Mouse (Mus musculus) limb, embryonic 10.5 days (tissue): ENCODE data around the gene Schip1. TPM values are rescaled to one million over a fixed set of nuclear protein-coding genes. Genes with fewer than 3 reads are reported as not detected.

Experiments used
- DNase-seq: peaks from one replicate; pipeline ENCODE4 v3.0.0-alpha.2; 2017; ENCODE audit warnings: low spot score
- H3K27ac ChIP-seq: fragments of 300-500 bp; sonication (generic); 2 replicates; pipeline ENCODE4 v1.5.1; 2016; ENCODE audit warnings: mild to moderate bottlenecking
- H3K27me3 ChIP-seq: fragments of 300-500 bp; sonication (generic); 2 replicates; pipeline ENCODE4 v1.6.1; 2016; ENCODE audit warnings: low read depth, mild to moderate bottlenecking; ENCODE audit not compliant: poor library complexity, severe bottlenecking
- H3K36me3 ChIP-seq: fragments of 300-500 bp; sonication (generic); 2 replicates; pipeline ENCODE4 v1.6.1; 2016; ENCODE audit warnings: mild to moderate bottlenecking, moderate library complexity
- H3K4me1 ChIP-seq: fragments of 300-500 bp; sonication (generic); 2 replicates; pipeline ENCODE4 v1.6.1; 2016
- H3K4me3 ChIP-seq: fragments of 300-500 bp; sonication (generic); 2 replicates; pipeline ENCODE4 v1.5.1; 2016; ENCODE audit warnings: mild to moderate bottlenecking, moderate library complexity
- H3K9me3 ChIP-seq: fragments of 300-500 bp; sonication (generic); replicated peaks from 2 replicates; pipeline ENCODE4 v1.6.1; 2016; ENCODE audit warnings: mild to moderate bottlenecking
- WGBS: fragments of 180-500 bp; shearing (Covaris S2); methylation state at CpG from one replicate; pipeline ENCODE4 v1.1.7; 2016; 5-methylcytosine and 5-hydroxymethylcytosine counted together
- polyA plus RNA-seq: library from polyadenylated mRNA; unstranded; fragments of >200 nt; fragmentation: Nextera tagmentation; extraction: Ambion mirVana; gene quantifications from 2 replicates; pipeline ENCODE4 v1.2.1, GENCODE M21; 2016

The Schip1 gene
- polyA plus RNA-seq, 1 experiment from 2014 or later, result 28.9 TPM

- 85% methylated on average over 2 of the region's 2 CpGs for WGBS
- Histone ChIP-seq H3K4me1 (no peaks in the 10 kb centered on the region), H3K27me3 (no peaks in the 10 kb centered on the region), H3K27ac (no peak overlapping the region), H3K36me3 (no peaks in the 10 kb centered on the region), H3K9me3 (no peaks in the 10 kb centered on the region), H3K4me3 (no peak overlapping the region)
- DNase-seq, result no peak
Measured at GRCm38 (mm10) chr3:68250589-68250988, 186.0 kb downstream of the Schip1 start.

- Histone ChIP-seq H3K9me3 (no peaks in the 10 kb centered on the region), H3K27me3 (no peaks in the 10 kb centered on the region), H3K36me3 (no peaks in the 10 kb centered on the region), H3K27ac (no peak overlapping the region), H3K4me3 (no peak overlapping the region), H3K4me1 (no peaks in the 10 kb centered on the region)
- DNase-seq, result no peak
- 78% methylated on average over 1 of the region's 1 CpGs for whole genome bisulfite sequencing
Measured at GRCm38 (mm10) chr3:68252335-68252734, 187.7 kb downstream of the Schip1 start.

- WGBS, result 75% methylated on average over 6 of the region's 6 CpGs
- H3K4me1 ChIP-seq, result no peaks in the 10 kb centered on the region
- DNase-seq, result no peak
- H3K36me3 ChIP-seq, result no peaks in the 10 kb centered on the region
- no peak overlapping the region for H3K4me3 ChIP-seq
- H3K27me3 ChIP-seq, result no peaks in the 10 kb centered on the region
- H3K27ac ChIP-seq, result no peak overlapping the region
- H3K9me3 ChIP-seq, result no peaks in the 10 kb centered on the region
Measured at GRCm38 (mm10) chr3:68262304-68262703, 197.7 kb downstream of the Schip1 start.

DNA sequence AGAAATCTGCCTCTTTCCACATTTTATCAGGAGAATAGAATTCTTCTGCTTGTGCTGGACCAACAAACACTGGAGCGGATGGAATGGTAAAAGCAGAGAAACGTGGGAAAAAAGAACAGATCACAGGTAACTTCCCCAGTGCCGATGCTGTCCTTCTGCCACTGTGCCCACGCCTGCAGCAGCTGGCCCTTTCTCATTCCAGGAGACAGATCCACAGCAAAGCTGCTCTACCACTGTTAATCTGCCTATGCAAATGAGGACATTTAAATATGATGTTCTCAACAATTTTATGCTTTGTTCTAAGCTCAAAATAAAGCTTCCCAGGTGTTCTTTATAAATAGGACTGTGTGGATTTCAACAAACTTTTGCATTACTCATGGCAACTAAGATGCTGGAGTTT is 203.3 kb downstream of the Schip1 start:
- no peak for DNase-seq
- Histone ChIP-seq H3K27ac (no peak overlapping the region), H3K27me3 (no peaks in the 10 kb centered on the region), H3K36me3 (no peaks in the 10 kb centered on the region), H3K4me1 (no peaks in the 10 kb centered on the region), H3K9me3 (no peaks in the 10 kb centered on the region), H3K4me3 (no peak overlapping the region)
- WGBS, result 87% methylated on average over 4 of the region's 4 CpGs

DNA sequence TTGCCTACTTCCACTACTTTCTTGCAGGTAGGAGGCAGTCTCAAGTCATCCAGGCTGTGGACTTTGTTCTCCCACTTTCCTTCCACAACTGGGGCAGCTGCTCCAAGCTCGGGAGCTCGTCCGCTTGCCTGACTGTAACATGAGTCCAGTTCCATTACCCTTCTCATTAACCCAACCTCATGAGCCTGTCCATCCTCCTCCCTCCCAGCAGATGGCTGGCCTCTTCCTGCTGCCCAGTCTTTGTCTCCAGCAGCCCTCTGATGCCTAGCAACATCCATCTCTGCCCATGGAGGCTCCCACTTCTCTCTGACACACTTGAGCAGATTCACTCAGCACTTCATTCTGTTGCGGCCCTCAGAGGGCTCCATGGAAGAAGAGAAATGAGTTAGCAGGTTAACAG is 204.6 kb downstream of the Schip1 start:
- Histone ChIP-seq H3K9me3 (no peaks in the 10 kb centered on the region), H3K36me3 (no peaks in the 10 kb centered on the region), H3K27me3 (no peaks in the 10 kb centered on the region), H3K4me3 (no peak overlapping the region), H3K27ac (no peak overlapping the region), H3K4me1 (no peaks in the 10 kb centered on the region)
- WGBS, result 71% methylated on average over 4 of the region's 4 CpGs
- DNase-seq, result no peak

DNA sequence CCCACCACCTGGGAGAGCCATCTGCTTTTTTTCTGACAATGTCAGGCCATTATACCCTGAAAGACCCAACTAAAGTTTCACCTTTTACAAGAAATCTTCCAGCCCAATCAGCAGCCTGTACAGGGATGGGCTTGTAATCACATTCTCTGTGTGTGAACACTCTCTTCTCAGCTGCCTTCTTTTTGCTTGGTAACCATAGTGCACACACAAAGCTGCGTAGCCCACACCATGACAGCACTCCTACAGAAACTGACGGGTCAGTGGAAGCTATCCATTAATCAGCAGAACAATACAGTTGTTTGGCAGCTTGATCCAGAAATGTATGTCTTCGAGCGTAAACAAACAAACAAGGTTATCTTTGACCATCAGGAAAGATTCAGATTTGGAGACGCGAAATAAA is 205.6 kb downstream of the Schip1 start:
- Histone ChIP-seq H3K27ac (no peak overlapping the region), H3K9me3 (no peaks in the 10 kb centered on the region), H3K4me3 (no peak overlapping the region), H3K4me1 (no peaks in the 10 kb centered on the region), H3K27me3 (no peaks in the 10 kb centered on the region), H3K36me3 (no peaks in the 10 kb centered on the region)
- 91% methylated on average over 6 of the region's 6 CpGs for WGBS
- DNase-seq, result no peak

- Histone ChIP-seq H3K27ac (no peak overlapping the region), H3K4me3 (no peak overlapping the region), H3K36me3 (no peaks in the 10 kb centered on the region), H3K27me3 (no peaks in the 10 kb centered on the region), H3K9me3 (no peaks in the 10 kb centered on the region), H3K4me1 (no peaks in the 10 kb centered on the region)
- WGBS, result 59% methylated on average over 3 of the region's 3 CpGs
- DNase-seq, result no peak
Measured at GRCm38 (mm10) chr3:68271457-68271856, 206.9 kb downstream of the Schip1 start.

- H3K27ac ChIP-seq, result no peak overlapping the region
- no peak for DNase-seq
- no peaks in the 10 kb centered on the region for H3K27me3 ChIP-seq
- H3K4me3 ChIP-seq, result no peak overlapping the region
- no peaks in the 10 kb centered on the region for H3K4me1 ChIP-seq
- no peaks in the 10 kb centered on the region for H3K9me3 ChIP-seq
- 87% methylated on average over 3 of the region's 3 CpGs for WGBS
- H3K36me3 ChIP-seq, result no peaks in the 10 kb centered on the region
Measured at GRCm38 (mm10) chr3:68271881-68272280, 207.3 kb downstream of the Schip1 start.

DNA sequence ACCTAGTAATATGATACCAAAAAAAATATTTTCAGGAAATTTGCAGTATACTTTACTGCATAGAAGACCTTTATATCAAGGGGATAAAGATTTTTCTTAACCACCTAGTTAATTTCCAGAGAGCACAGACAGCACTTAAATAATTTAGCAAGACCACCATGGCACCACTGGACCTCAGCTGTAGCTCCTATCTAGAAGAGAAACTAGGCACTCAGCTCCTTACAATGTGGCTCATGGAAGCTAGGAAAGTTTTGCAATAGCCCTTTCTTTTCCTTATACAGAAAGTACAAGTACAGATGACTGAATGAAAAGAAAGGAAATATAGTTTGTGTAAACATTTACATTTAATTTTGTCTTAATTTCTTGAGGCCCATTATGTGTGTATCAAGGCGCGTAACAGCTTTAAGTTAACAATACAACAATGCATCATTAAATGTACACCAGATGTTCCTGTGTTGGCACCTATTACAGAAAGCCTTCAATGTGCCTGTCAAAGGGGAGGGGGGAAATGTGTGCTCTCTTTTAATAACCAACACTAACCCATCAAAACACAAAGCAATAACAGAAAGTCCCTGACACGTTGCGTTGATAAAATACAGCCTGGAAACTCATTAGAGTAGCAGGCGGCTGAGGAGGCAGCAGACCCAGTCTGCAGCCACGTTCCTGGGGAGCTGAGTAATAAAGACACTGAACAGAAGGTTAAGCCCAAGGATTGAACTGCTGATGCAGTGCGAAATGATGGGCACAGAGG is 218.4 kb downstream of the Schip1 start:
- Histone ChIP-seq H3K36me3 (no peaks in the 10 kb centered on the region), H3K27me3 (no peaks in the 10 kb centered on the region), H3K9me3 (no peaks in the 10 kb centered on the region), H3K4me3 (0 out of 2 replicates have a peak overlapping the region, but pooled peaks have one; percentile 6), H3K4me1 (peaks cover 23% of the 10 kb centered on the region), H3K27ac (0 out of 2 replicates have a peak overlapping the region, but pooled peaks have one; percentile 3)
- WGBS, result 29% methylated on average over 7 of the region's 7 CpGs
- DNase-seq, result peak; percentile 37

- H3K36me3 ChIP-seq, result no peaks in the 10 kb centered on the region
- no peaks in the 10 kb centered on the region for H3K9me3 ChIP-seq
- 35% methylated on average over 10 of the region's 10 CpGs for WGBS
Measured at GRCm38 (mm10) chr3:68283595-68283991, 219.0 kb downstream of the Schip1 start.

GRCm38 (mm10) chr3:68284500-68284899 is 219.9 kb downstream of the Schip1 start:
- H3K27ac ChIP-seq, result no peak overlapping the region
- H3K36me3 ChIP-seq, result no peaks in the 10 kb centered on the region
- no peaks in the 10 kb centered on the region for H3K27me3 ChIP-seq
- peaks cover 23% of the 10 kb centered on the region for H3K4me1 ChIP-seq
- 84% methylated on average over 2 of the region's 2 CpGs for WGBS
- H3K4me3 ChIP-seq, result no peak overlapping the region
- no peak for DNase-seq
- H3K9me3 ChIP-seq, result no peaks in the 10 kb centered on the region

More at GRCm38 (mm10) chr3:68283595-68283991, 219.0 kb downstream of the Schip1 start:
- Histone ChIP-seq H3K27me3 (no peaks in the 10 kb centered on the region), H3K4me1 (peaks cover 23% of the 10 kb centered on the region), H3K4me3 (0 out of 2 replicates have a peak overlapping the region, but pooled peaks have one; percentile 6), H3K27ac (0 out of 2 replicates have a peak overlapping the region, but pooled peaks have one; percentile 3)
- DNase-seq, result peak; percentile 30

- no peaks in the 10 kb centered on the region for H3K9me3 ChIP-seq
- H3K4me1 ChIP-seq, result no peaks in the 10 kb centered on the region
- H3K4me3 ChIP-seq, result no peak overlapping the region
- no peaks in the 10 kb centered on the region for H3K36me3 ChIP-seq
- no peak for DNase-seq
- WGBS, result 93% methylated on average over 7 of the region's 7 CpGs
- no peak overlapping the region for H3K27ac ChIP-seq
- H3K27me3 ChIP-seq, result no peaks in the 10 kb centered on the region
Measured at GRCm38 (mm10) chr3:68296752-68297151, 232.2 kb downstream of the Schip1 start.

DNA sequence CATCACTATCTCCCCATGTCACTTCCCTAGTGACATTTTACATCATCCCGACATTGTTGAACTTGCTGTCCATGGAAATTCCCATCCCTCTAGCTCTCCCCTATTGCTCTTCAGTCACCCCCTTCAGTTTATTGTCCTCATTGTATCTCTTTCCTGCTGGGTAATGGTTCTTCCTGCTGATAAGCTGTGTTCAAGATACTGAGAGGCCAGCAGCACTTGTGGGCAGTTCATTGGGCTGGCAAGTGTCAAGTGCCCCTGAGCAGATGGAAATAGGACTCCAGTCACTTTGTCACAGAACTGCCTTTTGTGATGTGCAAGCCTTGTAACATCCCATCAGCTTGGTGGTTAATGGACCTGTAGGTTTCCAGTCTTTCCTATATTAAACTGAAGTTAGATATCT is 241.0 kb downstream of the Schip1 start:
- 41% methylated on average over 1 of the region's 1 CpGs for WGBS
- DNase-seq, result no peak
- Histone ChIP-seq H3K36me3 (no peaks in the 10 kb centered on the region), H3K27ac (no peak overlapping the region), H3K9me3 (no peaks in the 10 kb centered on the region), H3K4me3 (no peak overlapping the region), H3K4me1 (0 out of 2 replicates have a peak, but pooled peaks cover 2% of the 10 kb centered on the region), H3K27me3 (no peaks in the 10 kb centered on the region)
